Mouse (Mus musculus) brain, embryonic 14.5 days (tissue): Measurements from ENCODE around the gene Entpd8.

ENCODE experiments used
- CTCF ChIP-seq: fragments of 200-500 bp; IDR thresholded peaks from 2 replicates; pipeline ENCODE4 v1.5.1; 2012; ENCODE audit warnings: inconsistent platforms, mild to moderate bottlenecking, moderate library complexity, borderline replicate concordance; ENCODE audit not compliant: insufficient read depth, insufficient read length; ENCODE audit errors: extremely low read depth
- POLR2A ChIP-seq: fragments of 200-500 bp; IDR thresholded peaks from 2 replicates; pipeline ENCODE4 v1.6.1; 2012; ENCODE audit warnings: mild to moderate bottlenecking, inconsistent platforms, borderline replicate concordance; ENCODE audit not compliant: poor library complexity, insufficient read depth, insufficient read length, severe bottlenecking; ENCODE audit errors: extremely low read depth

GRCm38 (mm10) chr2:25128072-25128471, 48.0 kb downstream of the Entpd8 start:
- TF ChIP-seq POLR2A (no peak), CTCF (no peak)
